Mouse (Mus musculus): ENCODE results near the gene Ankrd37. TPM values are rescaled to one million over a fixed set of nuclear protein-coding genes. Genes with fewer than 3 reads are reported as not detected.

The Ankrd37 gene
- 1.8 and 2.9 TPM in 2 replicates for polyA plus RNA-seq (2012; rRNA removed; ENCODE audit: low replicate concordance)

DNA sequence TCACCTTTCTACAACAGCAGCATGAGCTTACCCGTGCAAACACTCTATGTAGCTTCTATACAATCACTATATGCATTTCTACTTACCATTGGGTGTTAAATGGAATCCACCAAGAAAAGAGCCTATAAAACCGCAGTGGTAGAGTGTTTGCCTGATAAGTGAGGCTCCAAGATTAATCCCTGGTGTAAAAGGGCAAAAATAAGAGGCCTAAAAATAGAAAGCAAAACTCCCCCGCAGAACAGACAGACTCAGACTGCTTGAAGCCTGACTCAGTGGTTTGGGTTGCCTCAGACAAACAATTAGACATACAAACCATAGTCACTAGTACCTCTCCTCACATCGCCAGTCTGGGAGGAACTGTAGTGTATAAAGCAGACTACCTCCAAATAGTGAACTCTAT, at the start of gene Ankrd37:
TSS of gene Ankrd37 (minus strand) at position 112 of the 400 bp plus-strand sequence.

DNA sequence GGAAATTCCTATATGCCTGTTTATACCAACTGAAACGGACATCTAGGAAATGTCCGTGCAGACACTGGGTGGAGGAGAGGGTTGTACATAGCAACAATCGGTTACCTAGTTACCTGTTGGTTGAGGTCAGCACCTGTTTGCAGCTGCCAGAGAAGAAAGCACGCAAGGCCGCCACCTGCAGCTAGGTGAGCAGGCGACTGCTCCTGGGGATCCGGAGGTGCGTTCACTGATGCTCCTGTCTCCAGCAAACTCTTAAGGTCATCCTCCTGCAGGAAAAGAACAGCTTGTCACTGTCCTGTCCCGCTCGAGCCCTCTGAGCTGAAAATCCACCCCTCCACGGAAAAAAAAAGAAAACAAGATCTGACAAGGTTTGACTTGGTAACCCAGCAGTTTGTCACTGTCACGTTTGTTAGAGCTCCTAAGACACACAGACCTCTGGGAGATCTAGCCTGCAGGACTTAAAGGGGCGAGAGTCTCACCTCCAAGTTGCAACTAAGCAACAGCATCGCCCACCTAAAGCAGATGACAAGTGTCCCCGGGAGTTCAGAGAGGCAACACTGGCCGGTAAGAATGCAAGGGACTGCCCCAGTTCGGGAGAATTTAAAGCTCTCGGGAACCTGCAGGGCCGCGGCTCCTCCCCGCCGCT, 6.2 kb downstream of the Ankrd37 start, which contains the start of gene Lrp2bp:
TSS of gene Lrp2bp (plus strand) at position 166 of the 646 bp plus-strand sequence.

DNA sequence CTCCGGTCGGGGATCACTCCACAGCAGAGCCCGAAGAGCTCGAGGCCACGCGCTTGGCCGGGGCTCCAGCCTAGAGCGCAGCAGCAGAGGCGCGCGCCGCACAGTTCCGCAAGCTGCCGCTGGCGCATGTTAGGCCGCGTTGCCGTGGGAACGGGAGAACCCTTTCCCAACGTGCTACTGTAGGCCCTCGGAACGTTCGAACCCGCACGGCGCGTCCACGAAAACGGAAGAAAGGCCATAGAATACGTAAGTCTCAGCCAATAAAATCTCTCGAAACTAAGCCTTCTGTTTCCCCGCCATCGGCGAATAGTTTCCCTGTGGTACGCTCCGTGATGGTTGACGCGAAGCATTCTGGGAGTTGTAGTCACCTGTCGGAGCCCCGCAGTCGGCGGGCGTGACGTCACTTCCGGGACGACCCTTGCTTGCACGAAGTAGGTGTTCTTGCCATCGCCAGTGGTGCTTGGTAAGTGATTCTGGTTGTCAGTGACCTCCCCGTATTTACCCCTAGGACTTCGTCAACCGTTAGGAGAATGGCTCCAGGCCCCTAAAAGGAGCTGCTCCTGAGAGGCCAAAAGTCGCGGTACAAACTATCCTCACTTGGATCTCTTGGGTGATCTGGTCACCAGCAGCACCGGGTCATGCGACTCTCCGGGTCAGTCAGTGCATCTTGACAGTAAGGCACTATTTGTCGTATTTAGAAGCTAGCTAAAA, 30.2 kb downstream of the Ankrd37 start, which contains the start of the genes 1700029J07Rik and Ufsp2:
TSS of gene 1700029J07Rik (minus strand) at position 127 of the 711 bp plus-strand sequence.
TSS of gene Ufsp2 (plus strand) at position 403 of the 711 bp plus-strand sequence.

Other genes with a start within 250 kb of the Ankrd37 start
- gene Pdlim3, start 120.2 kb downstream of the Ankrd37 start, polyA plus RNA-seq (2012; rRNA removed; ENCODE audit: low replicate concordance), result 21.4 and 155 TPM in 2 replicates
- not detected in 2 replicates for gene Ccdc110, start 71.1 kb downstream of the Ankrd37 start, polyA plus RNA-seq (2012; rRNA removed; ENCODE audit: low replicate concordance)
- 0.26 and 0.66 TPM in 2 replicates for gene 1700029J07Rik, start 30.5 kb downstream of the Ankrd37 start, polyA plus RNA-seq (2012; rRNA removed; ENCODE audit: low replicate concordance)
- gene Ufsp2, start 30.2 kb downstream of the Ankrd37 start, polyA plus RNA-seq (2012; rRNA removed; ENCODE audit: low replicate concordance), result 6.6 and 21.7 TPM in 2 replicates
- gene Lrp2bp, start 6.4 kb downstream of the Ankrd37 start, polyA plus RNA-seq (2012; rRNA removed; ENCODE audit: low replicate concordance), result 0.04 and 1.5 TPM in 2 replicates
- 3.2 and 7.5 TPM in 2 replicates for gene Cfap97, start 146.1 kb upstream of the Ankrd37 start, polyA plus RNA-seq (2012; rRNA removed; ENCODE audit: low replicate concordance)
- gene Snx25, start 146.5 kb upstream of the Ankrd37 start, polyA plus RNA-seq (2012; rRNA removed; ENCODE audit: low replicate concordance), result 3.1 and 3.3 TPM in 2 replicates
- gene Slc25a4, start 205.6 kb upstream of the Ankrd37 start, polyA plus RNA-seq (2012; rRNA removed; ENCODE audit: low replicate concordance), result 292 and 804 TPM in 2 replicates